Mouse (Mus musculus) embryonic facial prominence, embryonic 11.5 days (tissue): ENCODE results near the gene Gm10309. TPM values are rescaled to one million over a fixed set of nuclear protein-coding genes. Genes with fewer than 3 reads are reported as not detected.
A peak's percentile ranks its signal among the peaks of the same experiment; 100 is the strongest.

Source experiments
- ATAC-seq: fragments of 200-750 bp; cut with Nextera tagmentation; replicated peaks from 2 replicates; pipeline ENCODE4 v1.8.0; 2017; ENCODE audit warnings: low read depth; ENCODE audit not compliant: insufficient number of reproducible peaks, low FRiP score, low TSS enrichment
- DNase-seq: peaks from one replicate; pipeline ENCODE4 v3.0.0-alpha.2; 2015; ENCODE audit warnings: low spot score
- H3K27ac ChIP-seq: fragments of 300-500 bp; sonication (generic); replicated peaks from 2 replicates; pipeline ENCODE4 v1.5.1; 2014; ENCODE audit warnings: mild to moderate bottlenecking, low read depth, low read length, control low read depth
- H3K27me3 ChIP-seq: fragments of 300-500 bp; sonication (generic); 2 replicates; pipeline ENCODE4 v1.6.1; 2014; ENCODE audit warnings: mild to moderate bottlenecking, low read length, moderate library complexity, mixed read lengths; ENCODE audit not compliant: control insufficient read depth, insufficient read depth
- H3K36me3 ChIP-seq: fragments of 300-500 bp; sonication (generic); replicated peaks from 2 replicates; pipeline ENCODE4 v1.6.1; 2014; ENCODE audit warnings: low read depth, mild to moderate bottlenecking, low read length, moderate library complexity, mixed read lengths; ENCODE audit not compliant: control insufficient read depth, insufficient read depth
- H3K4me1 ChIP-seq: fragments of 300-500 bp; sonication (generic); 2 replicates; pipeline ENCODE4 v1.6.1; 2014; ENCODE audit warnings: low read length, mixed read lengths; ENCODE audit not compliant: control insufficient read depth, insufficient read depth
- H3K4me2 ChIP-seq: fragments of 300-500 bp; sonication (generic); 2 replicates; pipeline ENCODE4 v1.6.1; 2014; ENCODE audit warnings: low read depth, mild to moderate bottlenecking, control low read depth, low read length, moderate library complexity
- H3K4me3 ChIP-seq: fragments of 300-500 bp; sonication (generic); 2 replicates; pipeline ENCODE4 v1.5.1; 2014; ENCODE audit warnings: low read depth, low read length, control low read depth
- H3K9ac ChIP-seq: fragments of 300-500 bp; sonication (generic); replicated peaks from 2 replicates; pipeline ENCODE4 v1.6.1; 2014; ENCODE audit warnings: mild to moderate bottlenecking, control low read depth, low read length
- H3K9me3 ChIP-seq: fragments of 300-500 bp; sonication (generic); replicated peaks from 2 replicates; pipeline ENCODE4 v1.6.1; 2016; ENCODE audit warnings: mild to moderate bottlenecking, low read length, inconsistent platforms, mixed read lengths; ENCODE audit not compliant: control insufficient read depth
- WGBS: fragments of 180-500 bp; shearing (Covaris S2); extraction: QIAGEN DNeasy Blood & Tissue Kit; methylation state at CpG from one replicate; pipeline ENCODE4 v1.1.7; 2014; 5-methylcytosine and 5-hydroxymethylcytosine counted together
- polyA plus RNA-seq: library from polyadenylated mRNA; unstranded; fragments of >200 nt; fragmentation: Nextera tagmentation; extraction: Ambion mirVana; gene quantifications from 2 replicates; pipeline ENCODE4 v1.2.1, GENCODE M21; 2014

The Gm10309 gene
- 0.14 TPM in 1 of 2 replicates, not detected in the other for polyA plus RNA-seq

DNA sequence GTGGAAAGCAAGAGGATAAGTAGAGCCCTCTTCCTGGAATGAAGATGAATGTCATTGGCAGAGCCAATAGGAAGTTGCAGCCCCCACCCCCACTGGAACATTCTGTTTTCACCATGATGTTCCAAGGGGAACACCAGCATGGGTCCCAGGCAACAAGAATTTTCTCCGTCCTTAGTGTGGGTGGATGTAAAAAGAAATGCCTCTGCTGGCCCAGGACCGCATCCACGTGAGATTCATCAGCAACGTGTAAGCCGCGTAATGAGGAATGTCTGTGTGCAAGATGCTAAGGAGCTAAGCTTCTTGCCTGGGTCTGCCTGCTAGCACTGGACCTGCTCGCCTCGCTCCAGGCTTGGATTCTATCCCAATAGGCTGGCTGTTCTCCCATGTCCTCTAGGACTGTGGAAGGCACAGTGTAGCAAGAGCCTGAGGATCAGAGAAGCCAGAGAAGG, at the start of gene Gm10309:
Gm10309 (minus strand) TSS at position 50 of the 449 bp plus-strand sequence.
- Histone ChIP-seq H3K9ac (no peak within 1 kb of the TSS), H3K27me3 (no peaks in the 10 kb centered on the region), H3K27ac (no peak within 1 kb of the TSS), H3K36me3 (no peaks in the 10 kb centered on the region), H3K9me3 (no peaks in the 10 kb centered on the region), H3K4me1 (no peaks in the 10 kb centered on the region; the same call in 1 of the 2 replicates), H3K4me2 (no peak within 1 kb of the TSS), H3K4me3 (no peak within 1 kb of the TSS)
- 93% methylated on average over 8 of the region's 8 CpGs for WGBS
- no peak for ATAC-seq
- DNase-seq: no peak

DNA sequence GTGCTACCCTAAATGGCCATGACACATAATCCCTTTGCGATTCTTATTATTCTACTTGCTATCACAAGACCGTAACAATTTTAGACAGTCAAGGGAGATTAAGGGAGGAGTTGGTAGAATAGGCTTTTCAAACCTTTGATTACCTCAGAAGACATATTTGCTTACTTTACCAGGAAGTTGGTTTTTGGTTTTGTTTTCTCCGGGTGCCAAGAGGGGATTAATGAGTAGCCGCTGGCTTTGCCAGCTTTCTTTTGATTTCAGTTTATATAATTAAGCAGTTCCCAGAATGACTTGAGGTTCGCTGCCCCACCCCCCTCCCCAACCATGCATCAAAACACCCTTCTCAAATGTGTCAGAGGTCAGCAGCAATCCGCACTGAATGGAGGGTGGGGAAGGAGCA, 47.0 kb upstream of the Gm10309 start:
- H3K27ac ChIP-seq: no peak overlapping the region
- 83% methylated on average over 6 of the region's 6 CpGs for WGBS
- no peak overlapping the region for H3K4me3 ChIP-seq
- DNase-seq: no peak
- no peaks in the 10 kb centered on the region for H3K9me3 ChIP-seq
- H3K27me3 ChIP-seq: no peaks in the 10 kb centered on the region
- no peak for ATAC-seq
- H3K9ac ChIP-seq: no peak overlapping the region
- H3K36me3 ChIP-seq: no peaks in the 10 kb centered on the region
- no peak overlapping the region for H3K4me2 ChIP-seq
- H3K4me1 ChIP-seq: no peaks in the 10 kb centered on the region

- Histone ChIP-seq H3K4me2 (no peak overlapping the region), H3K27me3 (no peaks in the 10 kb centered on the region), H3K4me1 (no peaks in the 10 kb centered on the region), H3K9me3 (no peaks in the 10 kb centered on the region), H3K36me3 (no peaks in the 10 kb centered on the region), H3K27ac (no peak overlapping the region), H3K4me3 (no peak overlapping the region), H3K9ac (no peak overlapping the region)
- no peak for ATAC-seq
- WGBS: 88% methylated on average over 10 of the region's 10 CpGs
- DNase-seq: no peak
Observed at GRCm38 (mm10) chr17:86551561-86551960, 46.5 kb upstream of the Gm10309 start.

DNA sequence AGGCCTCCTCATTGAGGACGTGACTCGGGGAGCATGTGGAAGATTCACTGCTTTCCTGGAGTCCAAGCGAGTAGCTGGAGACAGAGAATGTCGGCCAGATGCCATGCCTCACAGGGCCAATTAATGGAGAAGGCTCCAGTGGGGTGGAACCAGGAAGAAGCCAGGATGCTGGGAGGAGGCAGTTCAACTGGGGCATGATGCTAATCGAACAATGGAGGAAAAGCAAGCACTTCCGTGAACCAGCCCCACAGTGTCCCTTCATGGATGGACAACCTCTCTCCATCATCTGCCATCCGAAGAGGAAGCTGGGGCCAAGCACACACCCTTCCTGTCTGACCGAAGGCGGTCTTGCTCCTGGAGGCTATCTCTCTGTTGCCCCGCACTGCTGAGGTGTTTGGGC, 44.1 kb upstream of the Gm10309 start:
- DNase-seq: no peak
- Histone ChIP-seq H3K4me3 (no peak overlapping the region), H3K9ac (no peak overlapping the region), H3K4me1 (no peaks in the 10 kb centered on the region), H3K27me3 (no peaks in the 10 kb centered on the region), H3K36me3 (no peaks in the 10 kb centered on the region), H3K27ac (no peak overlapping the region), H3K9me3 (no peaks in the 10 kb centered on the region), H3K4me2 (no peak overlapping the region)
- WGBS: 93% methylated on average over 10 of the region's 10 CpGs
- ATAC-seq: no peak

DNA sequence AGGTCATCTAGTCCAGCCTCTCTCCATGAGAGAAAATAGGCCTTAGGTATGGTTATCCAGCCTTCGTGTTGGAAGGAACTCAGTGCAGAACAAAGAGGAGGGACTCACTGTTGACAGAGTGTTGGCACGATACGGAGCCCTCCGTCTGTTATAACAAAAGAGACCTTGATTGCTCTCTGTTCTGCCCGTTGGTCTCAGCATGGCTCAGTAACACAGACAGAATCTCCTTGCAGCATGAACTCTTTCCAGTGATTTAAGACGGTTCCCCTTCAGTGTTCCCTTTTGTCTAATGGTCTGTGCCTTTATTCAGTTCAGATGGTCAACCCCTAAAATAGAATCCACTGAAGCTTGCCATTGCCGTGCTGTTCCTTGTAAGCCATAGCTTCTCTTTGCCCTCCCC, 41.5 kb upstream of the Gm10309 start:
- ATAC-seq (no peak), DNase-seq (no peak)
- Histone ChIP-seq H3K9me3 (no peaks in the 10 kb centered on the region), H3K27me3 (no peaks in the 10 kb centered on the region), H3K36me3 (no peaks in the 10 kb centered on the region), H3K4me1 (no peaks in the 10 kb centered on the region), H3K27ac (no peak overlapping the region), H3K9ac (no peak overlapping the region), H3K4me3 (no peak overlapping the region), H3K4me2 (no peak overlapping the region)
- 72% methylated on average over 7 of the region's 7 CpGs for WGBS

DNA sequence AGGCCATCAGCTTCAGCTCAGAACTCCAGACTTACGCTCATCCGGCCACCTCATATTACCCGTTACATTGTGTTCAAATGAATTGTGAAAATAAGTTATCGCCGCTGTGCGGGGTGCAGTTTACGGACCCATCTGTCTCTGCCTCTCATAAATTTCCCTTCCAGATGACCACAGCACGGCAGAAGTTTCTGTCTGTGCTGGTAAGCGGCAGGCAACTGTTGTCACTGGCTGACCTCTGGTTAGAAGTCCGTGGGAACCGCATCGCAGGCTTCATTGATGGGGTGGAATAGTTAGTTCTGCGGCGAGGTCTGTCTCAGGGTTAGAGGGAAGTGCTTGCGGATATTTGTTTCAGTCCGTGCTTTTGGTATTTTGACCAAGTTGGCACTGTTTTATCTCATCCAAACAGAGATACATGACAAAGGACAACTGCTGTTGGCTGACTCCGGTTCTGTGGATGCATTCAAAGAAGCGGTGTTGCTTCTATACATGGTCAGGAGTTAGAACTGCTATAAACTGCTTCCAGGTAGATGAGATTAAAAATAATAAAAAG, 34.9 kb upstream of the Gm10309 start:
- 89% methylated on average over 18 of the region's 18 CpGs for WGBS
- ATAC-seq: no peak

GRCm38 (mm10) chr17:86535827-86536656, 31.0 kb upstream of the Gm10309 start:
- Histone ChIP-seq H3K9ac (no peak overlapping the region), H3K4me3 (no peak overlapping the region), H3K4me1 (no peaks in the 10 kb centered on the region), H3K27me3 (no peaks in the 10 kb centered on the region), H3K4me2 (peak overlapping the region; percentile 13), H3K9me3 (no peaks in the 10 kb centered on the region), H3K27ac (no peak overlapping the region), H3K36me3 (no peaks in the 10 kb centered on the region)
- DNase-seq (peak; percentile 94), ATAC-seq (no peak; the same call in 1 of the 2 replicates)
- 41% methylated on average over 22 of the region's 22 CpGs for WGBS

More for the DNA sequence above, 34.9 kb upstream of the Gm10309 start:
- Histone ChIP-seq H3K27me3 (no peaks in the 10 kb centered on the region), H3K27ac (no peak overlapping the region), H3K9me3 (no peaks in the 10 kb centered on the region), H3K4me2 (no peak overlapping the region), H3K9ac (no peak overlapping the region), H3K36me3 (no peaks in the 10 kb centered on the region), H3K4me3 (no peak overlapping the region), H3K4me1 (no peaks in the 10 kb centered on the region)
- DNase-seq: no peak

DNA sequence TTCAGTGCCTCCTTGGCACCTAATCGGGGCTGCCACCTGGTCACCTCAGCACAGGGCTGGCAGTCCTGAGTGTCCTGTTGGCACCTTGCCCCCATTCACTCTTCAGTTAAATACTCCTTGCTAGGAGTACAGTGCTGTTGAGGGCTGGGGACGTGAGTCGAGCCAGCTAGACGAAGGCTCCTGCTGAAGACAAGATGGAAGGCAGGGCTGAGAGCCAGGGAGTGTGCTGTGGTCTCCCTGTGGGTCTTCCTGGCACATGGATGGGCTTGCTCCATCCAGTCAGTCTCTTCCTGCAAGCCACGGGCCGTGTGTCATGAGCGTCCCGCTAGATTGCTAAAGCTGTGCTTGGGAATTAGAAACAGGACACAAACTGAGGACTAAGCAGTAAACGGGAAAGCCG, 30.1 kb upstream of the Gm10309 start:
- Histone ChIP-seq H3K27ac (no peak overlapping the region), H3K4me2 (no peak overlapping the region), H3K4me1 (no peaks in the 10 kb centered on the region), H3K36me3 (no peaks in the 10 kb centered on the region), H3K27me3 (no peaks in the 10 kb centered on the region), H3K9me3 (no peaks in the 10 kb centered on the region), H3K4me3 (no peak overlapping the region), H3K9ac (no peak overlapping the region)
- DNase-seq (no peak), ATAC-seq (no peak)
- 83% methylated on average over 10 of the region's 10 CpGs for WGBS
